Mouse (Mus musculus): ENCODE data around the gene Tgfa.

DNA sequence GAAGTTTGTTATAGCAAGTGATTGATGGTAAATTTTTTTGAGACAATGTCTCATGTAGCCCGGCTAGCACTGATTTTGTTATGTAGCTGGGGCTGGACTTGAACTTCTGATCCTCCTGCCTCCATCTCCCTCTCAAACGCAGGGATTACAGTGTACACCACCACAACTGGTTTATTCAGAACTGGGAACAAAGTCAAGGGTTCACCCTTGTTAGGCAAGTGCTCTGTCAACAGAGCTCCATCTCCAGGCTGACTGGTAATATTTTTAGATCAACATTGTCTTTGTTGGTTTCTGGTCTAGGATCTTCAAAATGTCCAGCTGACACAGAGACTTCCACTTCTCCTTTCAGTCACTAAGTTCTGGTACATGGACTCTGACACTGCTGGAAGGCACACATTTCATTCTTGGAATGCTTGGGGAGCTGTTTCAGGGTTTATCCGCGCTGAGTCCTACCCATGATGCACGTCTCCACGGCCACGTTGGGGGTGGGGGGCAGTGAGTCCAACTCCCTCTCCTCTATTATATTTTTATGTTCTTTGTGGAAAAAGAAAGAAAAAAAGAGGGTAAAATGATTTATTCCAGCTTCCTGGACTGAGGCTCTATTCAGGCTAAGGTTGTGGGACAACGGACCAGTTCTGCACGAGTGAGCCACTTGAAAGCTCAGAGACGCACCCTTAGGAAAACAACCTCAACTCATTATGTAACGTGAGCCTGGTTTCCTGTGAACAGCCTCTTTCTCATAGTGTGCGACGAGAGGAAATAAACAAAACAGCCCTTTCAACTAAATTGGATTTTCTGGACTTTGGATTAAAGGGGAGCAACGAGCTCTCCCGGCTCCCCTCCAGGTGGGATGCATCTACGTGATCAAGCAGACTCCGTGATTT is 14.4 kb downstream of the Tgfa start:
- TF ChIP-seq CTCF (IDR thresholded peaks at IDR 0.05; ENCODE audit: low read depth) (no peak), EP300 (IDR thresholded peaks at IDR 0.05; ENCODE audit: low read depth) (no peak)
